Mouse (Mus musculus) cerebellum, postnatal 10 days (tissue): ENCODE data around the gene Ubxn7.

Experiments used
- DNase-seq, 2 experiments: peaks; one replicate each; pipeline ENCODE4 v3.0.0; 2021; ENCODE audit warnings: mixed read lengths in 2 of 2

The Ubxn7 gene

DNA sequence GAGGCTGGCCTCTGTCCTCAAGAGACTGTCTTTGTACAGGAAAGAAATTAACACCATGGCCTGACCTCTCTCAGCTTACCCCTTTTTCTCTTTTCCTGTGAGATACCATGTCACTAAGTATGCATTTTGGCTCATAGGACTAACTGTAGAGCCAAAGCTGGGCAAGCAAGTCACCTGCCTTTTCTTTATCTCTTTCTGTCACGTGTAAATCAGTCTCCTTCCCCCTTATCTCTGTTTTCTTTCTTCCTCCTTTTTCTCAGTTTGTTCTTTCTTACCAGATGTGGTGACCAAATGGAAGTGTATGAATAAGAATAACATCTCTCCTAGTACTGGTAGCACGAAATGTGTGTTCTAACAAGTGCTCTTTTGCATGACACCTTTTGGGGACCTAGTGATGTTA lies 52.8 kb downstream of the Ubxn7 start:
- no peak for DNase-seq

DNA sequence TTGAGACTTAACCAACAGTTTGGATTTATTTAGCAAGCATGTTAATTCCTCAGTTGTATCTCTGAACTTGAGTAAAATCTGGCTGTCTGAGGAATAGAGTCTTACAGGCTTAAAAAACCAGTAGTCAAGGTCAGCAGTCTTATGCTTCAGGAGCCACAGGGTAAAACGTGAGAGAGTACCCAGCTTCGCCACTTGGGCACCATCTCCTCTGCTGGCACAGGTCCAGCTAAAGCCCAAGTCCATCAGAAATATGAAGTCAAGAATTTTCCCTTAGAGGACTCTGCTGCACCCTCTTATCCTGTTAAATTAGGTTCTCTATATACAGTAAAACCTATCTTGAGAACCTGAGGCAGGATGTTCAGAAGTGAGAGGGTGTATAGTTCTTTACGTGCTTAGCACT lies 54.8 kb downstream of the Ubxn7 start:
- peak; percentile 36 to 56 for DNase-seq

DNA sequence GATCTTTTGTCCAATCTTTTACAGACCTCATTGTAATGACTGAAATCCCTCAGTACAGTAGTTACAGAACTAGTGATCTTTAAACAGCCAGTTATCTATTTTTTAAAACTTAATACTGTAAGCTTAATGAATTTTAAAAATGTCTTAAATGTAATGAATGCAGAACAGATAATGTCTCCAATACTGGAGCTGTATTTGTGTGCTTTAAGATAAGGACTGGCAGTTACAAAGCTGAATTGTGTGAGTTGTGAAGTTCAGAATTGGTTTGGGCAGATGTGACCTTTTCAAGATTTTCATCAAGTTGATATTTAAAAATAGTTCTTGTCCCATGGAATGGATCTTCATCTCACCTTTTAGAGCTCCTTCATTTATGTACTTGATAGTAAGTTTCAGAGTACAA lies 57.0 kb downstream of the Ubxn7 start:
- no peak for DNase-seq

DNA sequence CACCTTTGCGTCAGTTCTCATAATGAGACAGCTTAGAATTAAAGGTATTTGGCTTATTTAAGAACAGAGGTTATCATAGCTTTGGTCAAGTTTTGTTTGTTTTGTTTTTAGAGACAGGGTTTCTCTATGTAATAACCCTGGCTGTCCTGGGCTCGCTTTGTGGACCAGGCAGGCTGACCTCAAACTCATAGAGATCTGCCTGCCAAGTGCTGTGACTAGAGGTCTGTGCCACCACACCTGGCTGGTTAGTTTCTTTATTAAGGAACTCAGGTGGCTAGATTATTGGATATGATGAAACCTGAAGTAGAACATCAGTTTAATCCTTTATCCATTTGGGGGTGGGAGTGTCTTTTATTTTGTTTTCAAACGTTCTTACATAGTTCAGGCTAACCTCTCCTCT lies 57.8 kb downstream of the Ubxn7 start:
- no peak for DNase-seq

DNA sequence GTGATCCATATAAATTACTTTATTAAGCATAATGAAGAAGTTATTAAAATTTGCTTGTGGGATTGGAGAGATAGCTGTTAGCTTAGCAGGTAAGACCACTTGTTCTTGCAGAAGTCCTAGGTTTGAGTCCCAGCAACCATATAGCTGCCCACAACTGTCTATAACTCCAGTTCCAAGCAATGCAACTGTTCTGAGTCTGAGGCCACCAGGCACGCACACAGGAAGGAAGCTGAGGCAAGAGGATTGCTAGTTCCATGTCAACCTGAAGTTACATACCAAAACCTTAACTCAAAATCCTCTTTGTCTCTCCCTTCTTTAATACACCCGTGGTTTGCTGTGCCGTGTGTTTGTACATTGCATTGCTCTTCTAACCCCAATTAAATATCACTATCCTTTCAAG lies 58.8 kb downstream of the Ubxn7 start:
- DNase-seq = no peak

DNA sequence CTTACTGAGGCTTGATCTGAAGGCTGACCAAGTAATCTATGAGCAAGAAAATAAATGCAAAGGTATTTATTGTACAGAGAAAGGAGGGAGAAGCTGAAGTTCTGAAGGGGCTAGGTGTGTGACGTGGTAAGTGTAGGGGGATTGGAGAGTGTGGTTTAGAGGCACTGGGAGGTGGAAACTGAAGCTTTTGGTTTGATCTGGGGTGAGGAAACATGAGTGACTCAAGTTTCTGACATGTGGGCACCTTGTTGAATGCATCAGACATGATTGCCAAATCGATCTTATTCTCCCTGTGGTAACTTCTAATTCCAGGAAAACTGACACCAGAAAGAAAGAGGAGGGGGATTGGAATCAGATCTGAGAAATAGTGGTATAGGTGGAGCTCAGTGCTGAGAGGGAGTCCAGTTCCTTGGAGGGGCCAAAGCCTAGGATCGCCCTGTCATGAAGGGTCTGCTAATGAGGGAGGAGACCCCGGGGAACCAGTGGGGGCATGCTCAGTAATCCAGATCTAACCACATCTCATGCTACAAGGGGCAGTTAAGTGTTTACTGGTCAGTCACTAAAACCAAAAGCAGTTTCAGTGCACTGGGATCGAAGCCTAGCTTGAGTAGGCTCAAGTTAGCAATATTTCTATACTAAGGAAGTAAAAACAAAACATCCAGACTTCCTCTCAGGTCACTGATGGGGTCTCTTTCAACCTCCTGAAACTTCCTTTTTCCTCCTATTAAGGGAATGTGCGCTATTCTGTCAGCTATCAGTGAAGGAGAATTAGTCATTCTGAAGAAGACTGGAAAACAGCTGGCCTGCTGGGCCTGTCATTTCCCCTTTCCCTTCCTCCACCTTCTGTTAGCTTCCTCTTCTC lies 63.9 kb downstream of the Ubxn7 start:
- no peak for DNase-seq

DNA sequence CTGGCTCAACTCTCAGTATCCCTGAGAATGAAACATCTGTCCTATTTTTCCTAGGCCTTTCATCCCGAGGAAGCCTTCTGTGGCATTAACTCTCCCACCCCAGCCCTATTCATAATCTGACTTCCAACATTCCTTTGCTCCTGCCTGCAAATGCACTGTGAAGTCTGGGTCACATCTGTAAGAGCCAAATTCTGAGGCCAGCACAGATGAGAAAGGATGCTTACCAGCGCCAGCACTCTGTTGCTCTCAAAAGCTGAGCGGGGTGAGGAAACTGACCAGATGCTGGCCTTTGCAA lies 64.4 kb downstream of the Ubxn7 start:
- DNase-seq = no peak

DNA sequence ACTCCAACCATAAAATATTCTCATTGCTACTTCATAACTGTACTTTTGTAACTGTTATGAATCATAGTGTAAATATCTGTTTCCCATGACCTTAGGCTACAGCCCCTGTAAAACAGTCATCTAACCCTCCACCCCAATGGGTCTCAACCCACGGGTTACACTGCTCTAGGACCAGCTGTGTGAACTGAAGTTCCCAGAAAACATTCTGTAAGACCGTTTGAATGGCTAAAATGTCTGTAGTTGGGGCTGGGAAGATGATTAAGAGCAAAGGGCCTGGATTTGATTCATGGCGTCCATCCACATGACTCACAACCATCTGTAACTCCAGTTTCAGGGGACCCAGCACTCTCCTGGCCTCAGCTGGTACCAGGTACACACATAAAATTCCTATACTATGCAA lies 66.1 kb downstream of the Ubxn7 start:
- no peak for DNase-seq

DNA sequence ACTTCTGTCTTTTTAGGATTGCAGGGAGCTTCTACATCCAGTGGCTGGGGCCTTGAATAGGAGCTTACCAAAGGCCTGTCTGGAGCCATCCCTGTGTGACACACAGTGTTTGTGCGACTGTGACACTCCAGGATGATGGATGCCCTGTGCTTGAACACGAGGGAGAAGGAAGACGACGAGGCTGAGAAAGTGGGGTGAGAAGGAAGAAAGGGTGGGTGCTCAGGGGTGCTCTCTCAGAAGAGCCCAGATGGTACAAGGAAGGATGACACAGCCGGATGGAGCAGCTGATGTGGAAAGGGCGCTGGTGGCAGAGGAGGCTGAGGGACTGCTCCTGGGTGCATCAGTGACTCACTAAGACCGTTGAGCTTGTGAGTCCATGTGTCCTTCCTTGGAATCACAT lies 68.2 kb downstream of the Ubxn7 start, which contains the start of gene Tm4sf19:
Tm4sf19 (plus strand) TSS at position 240 of the 400 bp plus-strand sequence.
- DNase-seq = no peak

DNA sequence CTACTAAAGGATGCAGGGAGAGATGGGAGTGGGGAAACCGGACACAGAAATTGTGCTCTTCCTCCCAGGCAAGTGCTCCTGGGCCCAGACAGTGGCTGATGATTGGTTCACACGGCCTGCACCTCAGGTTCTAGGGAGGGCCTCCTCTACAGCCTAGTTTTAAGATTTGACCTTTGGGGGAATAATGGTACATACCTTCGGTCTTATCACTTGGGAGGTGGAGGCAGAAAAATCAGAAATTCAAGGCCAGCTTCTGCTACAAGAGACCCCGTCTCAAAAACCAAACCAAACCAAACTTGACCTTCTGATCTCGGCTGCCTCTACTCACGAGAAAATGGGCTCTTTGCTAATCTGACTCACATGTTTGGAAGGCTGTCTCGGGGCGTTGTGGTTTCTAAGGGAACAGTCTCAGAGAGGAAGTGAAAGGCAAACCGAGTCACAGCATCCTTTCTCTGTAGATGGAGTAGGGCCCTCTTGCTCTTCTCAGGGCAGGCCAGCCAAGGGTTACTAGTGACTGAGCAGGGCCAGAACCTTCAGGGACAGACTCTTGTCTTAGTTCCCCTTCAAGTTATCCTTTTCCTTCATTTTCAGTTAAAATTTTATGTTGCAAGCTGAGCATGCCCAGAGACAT lies 69.4 kb downstream of the Ubxn7 start:
- no peak for DNase-seq

DNA sequence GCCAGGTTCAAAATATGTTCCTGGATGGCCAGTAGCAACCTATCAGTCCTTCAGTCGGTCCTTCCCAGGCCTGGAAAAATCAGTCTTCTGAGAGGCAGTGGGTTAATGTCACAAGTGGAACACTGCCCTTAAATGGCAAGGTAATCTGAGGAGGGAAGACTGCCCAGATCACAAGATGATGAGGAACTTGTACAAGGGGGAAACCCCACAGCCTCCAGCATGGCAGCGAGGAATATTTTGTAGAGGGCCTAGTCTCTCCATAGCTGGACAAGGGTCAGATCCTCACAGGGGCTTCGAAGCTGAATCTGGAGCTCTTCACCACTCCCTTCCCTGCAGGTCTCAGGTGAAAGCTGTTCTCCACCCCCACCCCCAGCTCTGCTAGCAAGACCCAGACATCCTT lies 70.8 kb downstream of the Ubxn7 start:
- no peak for DNase-seq

DNA sequence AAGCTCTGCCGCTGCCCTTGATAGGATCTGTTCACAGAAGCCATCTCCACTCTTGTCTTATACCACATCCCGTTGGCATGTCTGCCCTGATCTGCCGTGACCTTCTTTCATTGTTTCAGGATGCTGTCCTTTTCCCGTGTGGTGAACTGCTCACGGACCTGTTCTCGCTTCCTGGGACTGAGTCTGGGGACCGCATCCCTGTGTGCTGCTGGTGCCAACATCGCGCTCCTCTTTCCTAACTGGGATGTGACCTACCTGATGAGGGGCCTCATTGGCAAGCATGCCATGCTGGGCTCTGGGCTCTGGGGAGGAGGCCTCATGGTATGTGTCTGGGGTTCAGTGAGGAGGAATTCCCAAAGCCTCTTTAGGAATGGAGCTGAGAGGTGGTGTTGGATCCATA lies 73.7 kb downstream of the Ubxn7 start:
- DNase-seq = no peak

DNA sequence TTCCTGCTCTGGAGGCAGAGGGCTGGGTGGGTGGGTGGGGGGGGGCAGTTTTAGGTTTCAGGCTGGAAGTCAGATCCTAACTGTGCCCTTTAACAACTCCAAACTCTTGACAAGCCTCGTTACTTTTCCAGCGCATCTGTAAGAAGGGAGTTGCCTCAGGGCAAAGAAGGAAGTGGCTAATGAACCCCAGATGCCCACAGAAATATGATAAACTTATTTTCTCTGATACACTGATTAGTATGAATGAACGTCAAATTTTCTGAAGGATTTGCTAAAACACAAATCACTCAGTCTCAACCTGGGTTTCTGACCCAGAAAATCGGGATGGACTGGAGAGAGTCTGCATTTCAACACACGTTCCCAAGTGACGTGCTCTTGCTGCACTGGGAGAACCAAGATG lies 74.6 kb downstream of the Ubxn7 start:
- DNase-seq = no peak

DNA sequence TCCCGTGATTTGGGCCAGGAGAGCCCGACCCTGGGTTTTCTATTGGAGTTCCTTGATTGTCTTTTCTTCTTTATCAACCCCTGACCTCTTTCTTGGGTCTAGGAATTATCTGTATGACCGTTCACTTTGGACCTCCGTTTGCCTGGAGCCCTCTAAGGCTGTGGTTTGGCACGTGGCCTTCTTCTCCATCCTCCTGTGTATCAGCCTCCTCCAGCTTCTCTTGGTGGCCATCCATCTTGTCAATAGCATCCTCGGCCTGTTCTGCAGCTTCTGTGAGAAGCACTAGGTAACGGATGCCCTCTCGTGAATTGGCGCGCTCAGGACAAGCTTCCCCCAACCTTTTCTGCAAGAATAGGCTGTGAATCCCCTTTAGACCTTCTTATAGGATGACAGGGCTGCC lies 75.7 kb downstream of the Ubxn7 start:
- no peak for DNase-seq

DNA sequence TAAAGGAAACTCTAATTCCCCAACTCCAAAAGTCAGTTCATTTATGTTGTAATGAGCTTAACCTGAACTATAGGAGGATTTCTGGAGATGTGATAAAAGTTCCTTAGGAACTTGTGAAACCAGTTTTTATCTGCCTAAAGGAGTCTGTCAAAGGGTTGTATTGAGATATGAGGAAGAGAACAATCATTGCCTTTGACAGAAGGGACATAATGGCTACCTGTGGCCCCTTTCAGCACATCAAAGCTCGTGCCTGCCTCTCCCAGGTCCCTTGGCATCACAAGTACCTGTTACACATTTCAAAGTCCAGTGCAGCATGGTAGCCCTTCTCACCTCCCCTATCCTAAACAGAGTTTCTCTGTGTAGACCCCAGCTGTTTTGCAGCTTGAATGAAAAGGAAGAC lies 85.4 kb downstream of the Ubxn7 start:
- no peak for DNase-seq

DNA sequence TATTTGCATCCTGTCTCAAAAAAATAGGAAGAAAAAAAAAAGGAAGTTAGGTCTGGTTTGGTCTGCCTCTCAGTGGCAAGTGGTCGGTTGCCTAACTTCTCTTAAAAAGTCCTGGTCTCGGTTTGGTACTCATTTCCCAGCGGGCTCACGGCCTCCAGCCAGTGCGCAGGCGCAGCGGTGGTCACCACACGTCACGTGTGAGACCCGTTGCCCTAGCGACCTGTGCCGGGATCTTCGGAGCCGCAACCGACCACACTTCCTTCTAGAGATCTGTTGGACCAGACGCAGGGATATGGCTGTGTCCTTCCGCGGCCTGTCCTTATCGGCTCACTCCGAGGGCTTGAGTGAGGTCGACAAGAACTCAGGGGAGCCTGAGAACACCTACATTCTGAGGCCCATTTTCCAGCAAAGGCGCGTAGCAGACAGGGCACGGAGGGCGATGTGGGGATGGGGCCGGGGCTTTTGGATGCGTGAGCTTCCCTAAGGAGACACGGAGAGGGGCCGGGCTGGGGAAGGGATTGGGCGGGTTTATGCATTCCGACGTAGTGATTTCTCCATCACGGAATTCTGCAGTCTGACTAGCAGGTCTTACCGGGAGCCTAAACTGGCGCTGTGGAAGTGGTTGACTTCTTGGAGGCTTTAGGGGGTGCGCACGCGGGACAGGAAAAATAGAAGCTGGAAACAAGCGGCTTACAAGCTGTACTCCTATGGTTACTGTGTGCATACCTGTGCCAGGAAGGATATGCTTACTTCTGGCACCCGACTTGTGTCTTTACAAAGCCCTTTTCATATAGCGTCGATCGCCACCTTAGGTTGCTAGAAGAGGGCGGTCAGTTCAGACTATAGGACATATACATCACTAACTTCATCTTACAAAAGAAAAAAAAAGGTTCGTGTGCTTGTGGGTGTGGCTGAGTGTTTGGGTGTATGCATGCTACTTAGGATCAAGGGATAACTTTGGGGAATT lies 87.7 kb downstream of the Ubxn7 start, which contains the start of gene Tctex1d2:
Tctex1d2 (plus strand) TSS at position 186 of the 967 bp plus-strand sequence.
- DNase-seq = peak; percentile 96 to 98

DNA sequence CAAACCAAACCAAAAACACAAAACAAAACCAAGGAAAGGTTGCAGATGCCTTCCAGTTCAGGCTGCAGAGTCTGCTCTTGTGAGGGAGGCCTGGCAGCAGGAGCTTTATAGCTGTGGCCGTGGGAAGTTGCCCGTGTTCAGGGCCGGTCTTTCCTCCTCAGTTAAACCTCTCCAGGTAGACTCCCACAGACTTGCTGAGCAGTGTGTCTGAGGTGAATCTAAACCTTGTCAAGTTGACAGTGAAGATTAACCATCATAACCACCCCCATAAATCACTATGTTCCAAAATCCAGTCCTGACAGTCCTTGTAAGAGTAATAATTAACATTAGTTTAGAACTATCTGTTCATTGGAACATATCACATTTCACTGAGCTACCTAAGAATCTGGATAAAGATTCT lies 95.4 kb downstream of the Ubxn7 start:
- DNase-seq = no peak

DNA sequence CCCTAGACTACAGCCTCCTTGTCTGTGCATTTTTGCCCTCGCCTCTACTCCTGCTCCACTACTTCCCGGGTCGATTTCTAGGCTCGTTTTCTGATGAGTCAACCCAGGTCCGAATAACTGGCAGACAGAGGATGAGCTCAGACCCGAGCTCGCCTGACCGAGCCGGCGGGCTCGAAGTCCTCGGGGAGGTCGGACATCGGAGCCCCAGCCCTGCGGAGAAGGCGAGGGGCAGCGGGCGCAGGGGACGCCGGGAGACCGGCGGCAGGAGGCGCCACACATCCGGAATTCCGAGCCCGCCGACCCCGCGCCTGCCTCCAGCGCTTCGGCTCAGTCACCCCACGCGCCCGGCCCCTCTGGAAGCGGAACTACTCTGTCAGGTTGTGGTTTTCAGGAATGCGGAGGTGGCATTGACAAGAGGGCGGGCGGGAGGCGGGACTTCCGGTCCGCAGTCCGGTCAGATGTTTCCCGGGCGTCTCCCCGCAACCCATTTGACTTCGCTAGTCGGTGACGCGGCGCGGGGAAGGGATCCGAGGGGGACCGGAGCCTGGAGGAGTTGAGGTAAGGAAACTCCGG lies 98.5 kb downstream of the Ubxn7 start, which contains the start of gene Pcyt1a:
Pcyt1a (plus strand) TSS at position 448 of the 573 bp plus-strand sequence.
- DNase-seq = peak; percentile 95 to 96

DNA sequence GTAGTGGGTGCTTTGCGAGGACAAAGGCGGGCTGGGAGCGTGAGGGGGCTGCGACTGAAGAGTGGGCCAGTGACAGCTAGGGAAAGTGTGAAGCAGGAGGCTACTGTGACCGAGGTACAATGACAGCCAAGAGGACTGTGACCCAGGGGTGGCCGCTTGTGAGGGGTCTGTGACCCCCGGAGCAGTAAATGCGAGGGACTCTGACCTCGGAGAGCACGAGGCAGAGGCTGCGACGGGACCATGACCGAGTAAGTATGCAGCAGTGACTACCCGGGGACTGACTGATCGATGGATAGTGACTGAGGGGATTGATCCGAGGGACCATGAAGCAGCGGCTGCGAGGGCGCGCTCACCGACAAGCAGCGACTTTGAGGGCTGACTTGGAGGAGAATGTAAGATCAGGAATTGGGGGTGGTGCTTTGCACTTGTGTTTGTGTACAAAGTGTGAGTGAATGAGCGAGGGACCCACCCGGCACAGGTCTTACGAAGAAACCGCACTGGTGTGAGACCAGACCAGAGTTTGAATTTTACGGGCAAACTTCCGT lies 99.1 kb downstream of the Ubxn7 start:
- no peak for DNase-seq

DNA sequence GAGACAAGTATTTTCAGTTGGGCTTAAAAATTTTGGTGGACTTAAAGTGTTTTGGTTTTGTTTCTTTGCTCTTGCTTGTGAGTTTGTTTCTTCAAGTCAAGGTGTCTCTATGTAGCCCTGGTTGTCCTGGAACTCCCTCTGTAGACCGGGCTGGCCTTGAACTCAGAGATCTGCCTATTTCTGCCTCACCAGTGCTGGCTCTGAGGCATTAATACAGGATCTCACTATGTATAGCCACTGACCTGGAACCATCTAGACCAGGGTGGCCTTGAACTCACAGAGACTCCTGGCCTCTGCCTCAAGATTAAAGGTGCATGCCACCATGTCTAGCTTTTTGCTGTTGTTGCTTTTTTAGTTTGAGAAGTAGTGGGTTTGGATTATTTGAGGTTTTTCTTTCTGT lies 99.9 kb downstream of the Ubxn7 start:
- DNase-seq = no peak

DNA sequence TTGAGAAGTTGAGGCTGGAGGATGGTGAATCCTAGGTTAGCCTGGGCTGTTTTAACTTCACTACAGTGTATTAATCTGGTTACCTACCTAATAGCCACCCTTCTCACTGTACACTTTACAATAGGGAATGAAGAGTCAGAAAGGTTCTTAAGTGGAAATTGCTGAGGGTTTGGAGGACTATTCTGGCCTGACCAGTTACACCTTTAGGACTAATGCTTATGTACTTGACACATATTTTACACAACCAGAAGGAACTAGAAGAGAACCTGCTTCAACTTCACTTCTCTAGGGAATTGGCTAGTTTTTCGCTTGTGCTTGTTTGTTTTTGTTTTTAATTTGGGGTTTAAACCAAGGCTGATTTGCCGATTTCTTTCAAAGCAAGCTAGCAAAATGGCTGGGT lies 101.1 kb downstream of the Ubxn7 start:
- no peak for DNase-seq

DNA sequence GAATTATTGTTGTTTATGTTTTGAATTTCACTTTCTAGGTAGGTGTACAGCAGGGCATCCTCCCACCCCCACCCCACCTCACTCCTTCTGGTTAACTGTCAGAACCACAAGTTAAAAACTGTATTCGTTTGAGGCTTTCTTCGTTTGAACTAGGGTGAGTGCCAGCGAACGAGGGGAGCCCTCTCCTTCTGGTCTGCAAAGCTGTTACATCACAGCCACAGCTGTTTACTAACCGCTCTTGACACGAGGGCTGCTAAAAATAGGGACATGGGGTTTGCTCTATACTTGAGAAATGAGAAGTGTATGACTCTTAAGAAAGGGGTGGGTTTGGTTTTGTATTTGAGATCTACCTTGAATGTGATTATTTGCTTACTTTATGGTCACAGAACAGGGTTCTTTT lies 102.0 kb downstream of the Ubxn7 start:
- DNase-seq = no peak

DNA sequence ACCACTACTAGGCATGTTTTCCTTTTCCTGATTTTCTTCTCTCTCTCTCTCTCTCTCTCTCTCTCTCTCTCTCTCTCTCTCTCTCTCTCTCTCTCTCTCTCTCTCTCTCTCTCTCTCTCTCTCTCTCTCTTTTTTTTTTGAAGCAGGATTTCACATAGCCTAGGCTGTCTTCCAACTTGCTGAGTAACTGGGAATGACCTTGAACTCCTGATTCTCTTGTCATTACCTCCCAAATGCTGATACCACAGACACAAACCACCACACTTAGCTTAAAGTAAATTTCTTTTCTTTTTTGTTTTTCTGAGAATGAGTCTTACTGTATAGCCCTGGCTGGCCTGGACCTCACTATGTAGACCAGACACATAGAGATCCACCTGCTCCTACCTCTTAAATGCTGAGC lies 102.6 kb downstream of the Ubxn7 start:
- DNase-seq = no peak
